Mouse (Mus musculus) stomach, embryonic 16.5 days (tissue): ENCODE data around the gene Gm21954. TPM values are rescaled to one million over a fixed set of nuclear protein-coding genes. Genes with fewer than 3 reads are reported as not detected.

ENCODE experiments used
- ATAC-seq: fragments of 200-750 bp; cut with Nextera tagmentation; 2 replicates; pipeline ENCODE4 v1.8.0; 2017; ENCODE audit warnings: moderate number of reproducible peaks, moderate TSS enrichment; ENCODE audit not compliant: insufficient read depth, low FRiP score
- H3K27ac ChIP-seq: fragments of 300-500 bp; sonication (generic); 2 replicates; pipeline ENCODE4 v1.5.1; 2014; ENCODE audit warnings: low read length
- H3K27me3 ChIP-seq: fragments of 300-500 bp; sonication (generic); 2 replicates; pipeline ENCODE4 v1.6.1; 2014; ENCODE audit warnings: low read length, control low read depth, mixed read lengths; ENCODE audit not compliant: control insufficient read depth, insufficient read depth
- H3K36me3 ChIP-seq: fragments of 300-500 bp; sonication (generic); 2 replicates; pipeline ENCODE4 v1.6.1; 2014; ENCODE audit warnings: low read length; ENCODE audit not compliant: control insufficient read depth, insufficient read depth
- H3K4me1 ChIP-seq: fragments of 300-500 bp; sonication (generic); 2 replicates; pipeline ENCODE4 v1.6.1; 2014; ENCODE audit warnings: low read length, control low read depth, mixed read lengths; ENCODE audit not compliant: control insufficient read depth, insufficient read depth
- H3K4me2 ChIP-seq: fragments of 300-500 bp; sonication (generic); 2 replicates; pipeline ENCODE4 v1.6.1; 2014; ENCODE audit warnings: low read depth, low read length, mixed read lengths
- H3K4me3 ChIP-seq: fragments of 300-500 bp; sonication (generic); replicated peaks from 2 replicates; pipeline ENCODE4 v1.5.1; 2014; ENCODE audit warnings: mild to moderate bottlenecking, low read length
- H3K9ac ChIP-seq: fragments of 300-500 bp; sonication (generic); 2 replicates; pipeline ENCODE4 v1.6.1; 2014; ENCODE audit warnings: low read length
- H3K9me3 ChIP-seq: fragments of 300-500 bp; sonication (generic); replicated peaks from 2 replicates; pipeline ENCODE4 v1.6.1; 2016; ENCODE audit warnings: low read length, control low read depth; ENCODE audit not compliant: control insufficient read depth
- whole genome bisulfite sequencing: fragments of 180-500 bp; shearing (Covaris S2); extraction: QIAGEN DNeasy Blood & Tissue Kit; methylation state at CpG from one replicate; pipeline ENCODE4 v1.1.7; 2014; 5-methylcytosine and 5-hydroxymethylcytosine counted together
- polyA plus RNA-seq: library from polyadenylated mRNA; unstranded; fragments of >200 nt; fragmentation: Nextera tagmentation; extraction: Ambion mirVana; gene quantifications from 2 replicates; pipeline ENCODE4 v1.2.1, GENCODE M21; 2015

The Gm21954 gene
- polyA plus RNA-seq, 1 experiment from 2014 or later: not detected

- Histone ChIP-seq H3K4me2 (no peak overlapping the region), H3K27ac (no peak overlapping the region), H3K36me3 (no peaks in the 10 kb centered on the region), H3K9ac (no peak overlapping the region), H3K4me1 (no peaks in the 10 kb centered on the region), H3K4me3 (no peak overlapping the region), H3K27me3 (no peaks in the 10 kb centered on the region), H3K9me3 (no peaks in the 10 kb centered on the region)
- ATAC-seq: no peak
- WGBS: 49% methylated on average over 1 of the region's 1 CpGs
Measured at GRCm38 (mm10) chr3:55434276-55434675, 37.7 kb downstream of the Gm21954 start.

GRCm38 (mm10) chr3:55431223-55431622 is 40.8 kb downstream of the Gm21954 start:
- Histone ChIP-seq H3K9me3 (no peaks in the 10 kb centered on the region), H3K27me3 (no peaks in the 10 kb centered on the region), H3K4me3 (no peak overlapping the region), H3K4me1 (no peaks in the 10 kb centered on the region), H3K36me3 (no peaks in the 10 kb centered on the region), H3K9ac (no peak overlapping the region), H3K27ac (no peak overlapping the region), H3K4me2 (no peak overlapping the region)
- WGBS: 83% methylated on average over 3 of the region's 3 CpGs
- ATAC-seq: no peak

GRCm38 (mm10) chr3:55430022-55430549 is 41.9 kb downstream of the Gm21954 start:
- H3K4me3 ChIP-seq: no peak overlapping the region
- H3K9ac ChIP-seq: no peak overlapping the region
- no peak for ATAC-seq
- H3K36me3 ChIP-seq: no peaks in the 10 kb centered on the region
- no peak overlapping the region for H3K27ac ChIP-seq
- H3K9me3 ChIP-seq: no peaks in the 10 kb centered on the region
- H3K4me1 ChIP-seq: no peaks in the 10 kb centered on the region
- WGBS: 80% methylated on average over 2 of the region's 2 CpGs
- no peak overlapping the region for H3K4me2 ChIP-seq
- no peaks in the 10 kb centered on the region for H3K27me3 ChIP-seq

DNA sequence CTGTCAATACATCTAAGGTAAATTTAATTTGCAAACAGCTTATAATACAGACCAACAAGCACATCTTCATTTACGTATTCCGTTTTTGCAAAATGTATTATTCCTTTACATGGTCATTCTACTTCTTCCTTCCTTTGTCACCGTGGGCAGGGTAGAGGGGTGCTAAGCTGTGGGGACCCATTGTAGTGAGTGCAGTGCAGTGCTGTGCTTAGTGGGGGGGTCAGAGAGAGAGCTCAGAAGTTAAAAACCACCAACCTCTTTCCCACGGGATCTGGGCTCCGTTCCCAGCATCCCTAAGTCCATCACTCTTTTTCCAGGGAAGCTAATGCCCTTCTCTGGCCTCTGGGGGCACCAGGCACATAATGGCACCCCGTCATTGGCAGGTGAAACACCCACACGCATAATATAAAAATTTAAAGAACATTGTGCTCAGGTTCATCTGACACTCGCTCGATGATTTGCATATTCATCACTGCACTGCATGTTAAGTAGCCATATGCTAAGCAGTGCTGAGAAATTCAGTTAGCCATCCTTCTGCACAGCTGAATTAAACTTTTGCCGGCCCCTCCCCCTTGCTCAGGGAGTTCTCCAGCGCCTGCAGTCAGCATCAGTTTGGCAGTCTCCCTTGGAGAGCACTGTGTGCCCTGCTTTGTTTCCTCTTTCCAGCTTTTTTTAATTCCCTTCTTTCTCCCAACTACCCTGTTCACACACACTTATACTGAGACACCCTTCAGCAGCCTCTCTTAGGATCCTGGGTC is 48.2 kb downstream of the Gm21954 start:
- no peaks in the 10 kb centered on the region for H3K4me1 ChIP-seq
- H3K4me3 ChIP-seq: no peak overlapping the region
- H3K4me2 ChIP-seq: no peak overlapping the region
- H3K27ac ChIP-seq: no peak overlapping the region
- WGBS: 36% methylated on average over 11 of the region's 11 CpGs
- no peak overlapping the region for H3K9ac ChIP-seq
- ATAC-seq: 0 out of 2 replicates have a peak, but pooled peaks have one; percentile 25
- H3K36me3 ChIP-seq: no peaks in the 10 kb centered on the region
- no peaks in the 10 kb centered on the region for H3K27me3 ChIP-seq
- no peaks in the 10 kb centered on the region for H3K9me3 ChIP-seq

DNA sequence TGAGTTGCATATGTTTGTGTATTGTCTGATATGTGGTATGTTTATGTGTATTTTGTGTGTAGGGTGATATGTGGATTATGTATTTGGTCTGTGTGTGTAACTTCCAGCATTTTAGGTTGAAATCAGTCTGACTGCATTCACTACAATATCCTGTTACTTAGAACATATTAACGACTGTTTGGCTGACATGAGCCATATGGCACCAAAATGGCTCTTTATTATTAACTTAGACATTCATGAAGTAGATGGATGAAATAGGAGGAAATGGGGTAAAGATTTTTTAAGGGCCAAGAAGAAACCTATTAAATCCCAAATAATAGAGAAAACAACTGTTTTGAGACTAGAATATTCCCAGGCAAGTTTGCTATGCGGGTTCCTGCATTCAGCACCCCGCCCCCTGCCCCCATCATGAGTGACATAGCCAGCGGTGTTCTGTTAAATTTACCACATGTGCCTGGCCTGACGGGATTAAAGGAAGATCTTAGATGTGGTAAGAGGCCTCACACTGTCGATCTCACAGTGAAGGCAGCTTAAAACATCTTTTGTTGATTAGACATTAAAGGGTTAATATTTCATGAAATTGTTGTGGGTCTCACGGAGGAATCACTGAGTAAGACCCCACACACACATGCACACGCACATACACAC is 51.5 kb downstream of the Gm21954 start:
- 0 out of 2 replicates have a peak, but pooled peaks cover 3% of the 10 kb centered on the region for H3K4me1 ChIP-seq
- no peak overlapping the region for H3K4me2 ChIP-seq
- 52% methylated on average over 8 of the region's 8 CpGs for WGBS
- H3K27me3 ChIP-seq: no peaks in the 10 kb centered on the region
- no peak overlapping the region for H3K9ac ChIP-seq
- H3K4me3 ChIP-seq: no peak overlapping the region
- ATAC-seq: no peak
- H3K36me3 ChIP-seq: no peaks in the 10 kb centered on the region
- no peak overlapping the region for H3K27ac ChIP-seq
- no peaks in the 10 kb centered on the region for H3K9me3 ChIP-seq

DNA sequence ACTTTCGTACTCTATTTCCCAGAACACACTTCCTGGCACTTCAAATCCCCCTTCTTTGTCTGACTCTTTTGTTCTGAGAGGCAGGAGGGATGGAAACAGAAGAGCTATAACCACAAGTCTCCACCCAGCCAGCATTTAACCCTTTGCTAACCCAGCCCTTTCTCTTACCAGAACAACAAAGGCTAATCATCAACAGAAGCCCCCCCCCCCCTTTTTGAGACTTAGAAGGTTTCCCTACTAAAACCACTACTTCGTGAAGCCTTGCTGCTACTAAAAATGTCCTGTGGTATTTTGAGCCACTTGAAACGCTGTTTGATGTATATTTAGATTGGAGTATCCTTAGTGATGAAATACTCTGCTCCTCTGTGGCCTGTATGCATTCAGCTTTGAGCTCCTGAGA is 52.7 kb downstream of the Gm21954 start:
- Histone ChIP-seq H3K27ac (no peak overlapping the region), H3K27me3 (no peaks in the 10 kb centered on the region), H3K4me3 (no peak overlapping the region), H3K9me3 (no peaks in the 10 kb centered on the region), H3K9ac (no peak overlapping the region), H3K4me1 (0 out of 2 replicates have a peak, but pooled peaks cover 3% of the 10 kb centered on the region), H3K36me3 (no peaks in the 10 kb centered on the region), H3K4me2 (no peak overlapping the region)
- ATAC-seq: no peak
- 35% methylated on average over 3 of the region's 3 CpGs for WGBS

- no peak overlapping the region for H3K27ac ChIP-seq
- ATAC-seq: no peak
- no peak overlapping the region for H3K4me3 ChIP-seq
- no peaks in the 10 kb centered on the region for H3K36me3 ChIP-seq
- 0 out of 2 replicates have a peak, but pooled peaks cover 3% of the 10 kb centered on the region for H3K4me1 ChIP-seq
- H3K27me3 ChIP-seq: no peaks in the 10 kb centered on the region
- 82% methylated on average over 6 of the region's 6 CpGs for WGBS
- H3K9me3 ChIP-seq: no peaks in the 10 kb centered on the region
- no peak overlapping the region for H3K9ac ChIP-seq
- no peak overlapping the region for H3K4me2 ChIP-seq
Measured at GRCm38 (mm10) chr3:55418845-55419244, 53.2 kb downstream of the Gm21954 start.

DNA sequence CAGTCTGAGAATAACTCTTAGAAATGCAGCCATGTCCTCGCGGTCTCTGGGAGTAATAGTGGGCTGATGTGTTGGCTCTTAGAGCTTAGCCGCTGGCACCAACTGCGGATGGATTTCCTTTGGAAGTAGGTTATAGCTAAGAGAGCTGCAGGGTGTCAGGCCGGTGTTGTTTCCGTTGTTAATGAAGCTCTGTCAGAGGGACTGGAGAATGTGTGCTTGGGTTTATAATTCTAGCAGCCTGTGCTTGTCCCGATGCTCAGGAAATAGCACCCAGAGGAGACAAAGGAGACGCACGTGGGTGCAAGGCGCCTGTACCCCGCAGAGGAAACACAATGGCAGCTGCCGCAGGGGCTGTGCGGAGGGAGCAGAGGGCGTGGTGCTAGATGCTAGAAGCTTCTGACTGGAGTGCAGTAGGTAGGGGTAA is 56.5 kb downstream of the Gm21954 start:
- H3K4me3 ChIP-seq: no peak overlapping the region; the same call in 1 of the 2 replicates
- H3K4me2 ChIP-seq: peak overlapping the region; percentile 27; the same call in 1 of the 2 replicates
- no peaks in the 10 kb centered on the region for H3K9me3 ChIP-seq
- 0 out of 2 replicates have a peak, but pooled peaks cover 3% of the 10 kb centered on the region for H3K4me1 ChIP-seq
- H3K27me3 ChIP-seq: no peaks in the 10 kb centered on the region
- ATAC-seq: no peak
- no peaks in the 10 kb centered on the region for H3K36me3 ChIP-seq
- H3K9ac ChIP-seq: no peak overlapping the region
- no peak overlapping the region for H3K27ac ChIP-seq
- 26% methylated on average over 14 of the region's 14 CpGs for WGBS
